Mouse (Mus musculus) heart, adult 11 months (tissue): ENCODE measurements around the gene Hoxa5.
A peak's percentile ranks its signal among the peaks of the same experiment; 100 is the strongest.

Experiments used
- DNase-seq: peaks from one replicate; pipeline ENCODE4 v3.0.0; 2022

The Hoxa5 gene

GRCm38 (mm10) chr6:52174968-52175751 is 29.2 kb downstream of the Hoxa5 start:
- peak; percentile 84 for DNase-seq

- DNase-seq, result no peak
Observed at GRCm38 (mm10) chr6:52173648-52174047, 30.7 kb downstream of the Hoxa5 start.

GRCm38 (mm10) chr6:52172501-52172900 is 31.9 kb downstream of the Hoxa5 start:
- peak; percentile 97 for DNase-seq

- DNase-seq, result peak; percentile 81
Observed at GRCm38 (mm10) chr6:52171938-52172337, 32.4 kb downstream of the Hoxa5 start.

- peak; percentile 76 for DNase-seq
Observed at GRCm38 (mm10) chr6:52171331-52171730, 33.1 kb downstream of the Hoxa5 start.

GRCm38 (mm10) chr6:52170898-52171223 is 33.5 kb downstream of the Hoxa5 start:
- no peak for DNase-seq

- DNase-seq, result peak; percentile 89
Observed at GRCm38 (mm10) chr6:52170166-52170897, 34.1 kb downstream of the Hoxa5 start.

GRCm38 (mm10) chr6:52169499-52170165 is 34.8 kb downstream of the Hoxa5 start:
- no peak for DNase-seq

GRCm38 (mm10) chr6:52168191-52169055 is 36.0 kb downstream of the Hoxa5 start:
- peak; percentile 73 for DNase-seq

- peak; percentile 77 for DNase-seq
Observed at GRCm38 (mm10) chr6:52167736-52168161, 36.6 kb downstream of the Hoxa5 start.

- no peak for DNase-seq
Observed at GRCm38 (mm10) chr6:52167176-52167575, 37.2 kb downstream of the Hoxa5 start.

GRCm38 (mm10) chr6:52166431-52167077 is 37.8 kb downstream of the Hoxa5 start:
- DNase-seq, result peak; percentile 42

GRCm38 (mm10) chr6:52165441-52166370 is 38.7 kb downstream of the Hoxa5 start:
- DNase-seq, result peak; percentile 86

- peak; percentile 89 for DNase-seq
Observed at GRCm38 (mm10) chr6:52164626-52165440, 39.6 kb downstream of the Hoxa5 start, which contains the start of gene Hoxa2. Gene Hoxa2, minus strand, starts transcription at chr6:52164831.

- peak; percentile 87 for DNase-seq
Observed at GRCm38 (mm10) chr6:52164051-52164625, 40.2 kb downstream of the Hoxa5 start.

- DNase-seq, result peak; percentile 87
Observed at GRCm38 (mm10) chr6:52163366-52164031, 40.9 kb downstream of the Hoxa5 start.

GRCm38 (mm10) chr6:52162611-52163365 is 41.6 kb downstream of the Hoxa5 start:
- DNase-seq, result peak; percentile 82

GRCm38 (mm10) chr6:52162093-52162380 is 42.4 kb downstream of the Hoxa5 start:
- DNase-seq, result no peak
